Mouse (Mus musculus) spleen, adult 2 months (tissue): ENCODE measurements around the gene Traf4. TPM values are rescaled to one million over a fixed set of nuclear protein-coding genes. Genes with fewer than 3 reads are reported as not detected.
"Not testable (repeated sequence)": the region's sequence is repeated elsewhere in the genome, so short reads cannot be mapped to it uniquely, and the experiment has no call there.

Experiments used
- DNase-seq, 2 experiments: peaks; one replicate each; pipeline versions ENCODE4 v3.0.0 to v3.0.0-alpha.2; 2012 to 2021; ENCODE audit warnings: low spot score in 2 of 2, low read depth in 1 of 2
- H3K27ac ChIP-seq: fragments of 200-500 bp; 2 replicates; pipeline ENCODE4 v1.5.1; 2012; ENCODE audit warnings: low read length, inconsistent platforms; ENCODE audit not compliant: insufficient read depth
- H3K27me3 ChIP-seq: fragments of 200-500 bp; 2 replicates; pipeline ENCODE4 v1.6.1; 2012; ENCODE audit warnings: mild to moderate bottlenecking, moderate library complexity, low read length, inconsistent platforms; ENCODE audit not compliant: control insufficient read depth, insufficient read depth
- H3K36me3 ChIP-seq: fragments of 200-500 bp; 2 replicates; pipeline ENCODE4 v1.6.1; 2012; ENCODE audit warnings: mild to moderate bottlenecking, low read length, inconsistent platforms; ENCODE audit not compliant: control insufficient read depth, insufficient read depth
- H3K4me1 ChIP-seq: fragments of 200-500 bp; 2 replicates; pipeline ENCODE4 v1.6.1; 2011; ENCODE audit warnings: inconsistent platforms; ENCODE audit not compliant: control insufficient read depth, insufficient read depth, insufficient read length
- H3K4me3 ChIP-seq: fragments of 200-500 bp; 2 replicates; pipeline ENCODE4 v1.5.1; 2011; ENCODE audit warnings: mild to moderate bottlenecking, inconsistent platforms; ENCODE audit not compliant: insufficient read depth, insufficient read length; ENCODE audit errors: extremely low read depth
- CTCF ChIP-seq: fragments of 200-500 bp; IDR thresholded peaks from 2 replicates; pipeline ENCODE4 v1.5.1; 2011; ENCODE audit warnings: mild to moderate bottlenecking, inconsistent platforms; ENCODE audit not compliant: insufficient read depth, insufficient read length, insufficient replicate concordance; ENCODE audit errors: extremely low read depth
- POLR2A ChIP-seq: fragments of 200-500 bp; IDR thresholded peaks from 2 replicates; pipeline ENCODE4 v1.6.1; 2011; ENCODE audit warnings: low read depth, low read length, inconsistent platforms
- WGBS: fragments of 180-500 bp; shearing (Covaris S2); methylation state at CpG from one replicate; pipeline ENCODE4 v1.1.7; 2018; 5-methylcytosine and 5-hydroxymethylcytosine counted together
- polyA plus RNA-seq: library from polyadenylated mRNA; depleted of rRNA; stranded (reverse); fragments of >200 nt; gene quantifications from 2 replicates; pipeline ENCODE4 v1.2.3, GENCODE M21; 2012

The Traf4 gene
- polyA plus RNA-seq, 1 experiment, result 43.4 TPM

GRCm38 (mm10) chr11:78190041-78190440 is 24.7 kb upstream of the Traf4 start:
- Histone ChIP-seq H3K4me1 (peaks cover 12% of the 10 kb centered on the region), H3K27me3 (peaks cover 20% of the 10 kb centered on the region), H3K27ac (no peak overlapping the region), H3K36me3 (no peaks in the 10 kb centered on the region), H3K4me3 (no peak overlapping the region)
- DNase-seq, result no peak
- WGBS, result 79% methylated on average over 6 of the region's 6 CpGs
- TF ChIP-seq POLR2A, result no peak
- no peak for TF ChIP-seq CTCF

GRCm38 (mm10) chr11:78189234-78190040 is 24.0 kb upstream of the Traf4 start:
- peaks cover 20% of the 10 kb centered on the region for H3K27me3 ChIP-seq
- no peak for DNase-seq
- no peaks in the 10 kb centered on the region for H3K36me3 ChIP-seq
- peaks cover 10% of the 10 kb centered on the region for H3K4me1 ChIP-seq
- TF ChIP-seq POLR2A (no peak), CTCF (no peak)
- H3K4me3 ChIP-seq, result peak overlapping the region; percentile 48; the same call in 1 of the 2 replicates
- 5% methylated on average over 42 of the region's 42 CpGs for WGBS
- H3K27ac ChIP-seq, result no peak overlapping the region

- H3K27ac ChIP-seq, result peak within 1 kb of the TSS; percentile 9; the same call in 1 of the 2 replicates
- peaks cover 20% of the 10 kb centered on the region for H3K27me3 ChIP-seq
- DNase-seq, result no peak
- TF ChIP-seq POLR2A (no peak), CTCF (no peak)
- peak within 1 kb of the TSS; percentile 48 for H3K4me3 ChIP-seq
- peaks cover 10% of the 10 kb centered on the region for H3K4me1 ChIP-seq
- WGBS, result 1% methylated on average over 80 of the region's 80 CpGs
- no peaks in the 10 kb centered on the region for H3K36me3 ChIP-seq
Measured at GRCm38 (mm10) chr11:78188331-78189233, 23.2 kb upstream of the Traf4 start, which contains the start of gene Rab34. TSS of gene Rab34 (plus strand) at chr11:78188430.

DNA sequence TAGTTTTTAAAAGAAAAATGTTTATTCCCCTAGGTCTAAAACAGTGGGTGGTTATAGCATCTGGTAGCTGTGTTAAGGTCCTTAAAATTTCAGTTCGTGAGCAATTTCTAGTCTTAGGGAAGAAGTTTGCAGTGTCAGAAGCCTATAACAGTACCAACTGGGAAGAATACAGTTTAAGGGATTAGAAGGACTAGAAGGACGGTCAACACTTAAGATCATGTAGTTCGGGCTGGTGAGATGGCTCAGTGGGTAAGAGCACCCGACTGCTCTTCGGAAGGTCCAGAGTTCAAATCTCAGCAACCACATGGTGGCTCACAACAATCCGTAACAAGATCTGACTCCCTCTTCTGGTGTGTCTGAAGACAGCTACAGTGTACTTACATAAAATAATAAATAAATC is 19.3 kb upstream of the Traf4 start:
- not testable (repeated sequence) for H3K27ac ChIP-seq, DNase-seq, H3K4me1 ChIP-seq, H3K4me3 ChIP-seq
- 90% methylated on average over 6 of the region's 6 CpGs for WGBS
- Histone ChIP-seq H3K27me3 (peaks cover 18% of the 10 kb centered on the region), H3K36me3 (peaks cover 16% of the 10 kb centered on the region)

DNA sequence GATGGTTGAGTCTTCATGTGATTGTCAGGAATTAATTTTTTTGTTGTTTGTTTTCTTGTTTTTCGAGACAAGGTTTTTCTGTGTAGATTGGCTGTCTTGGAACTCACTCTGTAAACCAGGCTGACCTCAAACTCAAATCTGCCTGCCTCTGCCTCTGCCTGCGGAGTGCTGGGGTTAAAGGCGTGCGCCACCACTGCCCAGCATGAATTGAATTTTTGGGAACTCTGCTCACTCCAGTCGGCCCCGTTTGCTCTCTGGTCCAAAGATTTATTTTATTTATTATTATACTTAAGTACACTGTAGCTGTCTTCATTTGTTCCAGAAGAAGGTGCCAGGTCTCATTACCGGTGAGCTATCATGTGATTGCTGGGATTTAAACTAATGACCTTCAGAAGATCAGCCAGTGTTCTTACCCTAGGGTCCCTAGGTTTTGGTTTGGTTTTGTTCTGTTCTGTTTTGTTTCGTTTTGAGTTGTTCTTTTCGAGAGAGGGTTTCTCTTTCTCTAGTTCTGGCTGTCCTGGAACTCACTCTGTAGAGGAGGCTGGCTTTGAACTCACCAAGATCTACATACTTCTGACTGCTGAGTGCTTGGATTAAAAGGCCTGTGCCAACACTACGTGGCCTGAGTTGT is 18.6 kb upstream of the Traf4 start:
- Histone ChIP-seq H3K27me3 (peaks cover 12% of the 10 kb centered on the region), H3K4me1 (peaks cover 9% of the 10 kb centered on the region), H3K4me3 (no peak overlapping the region), H3K27ac (no peak overlapping the region), H3K36me3 (peaks cover 18% of the 10 kb centered on the region)
- DNase-seq, result no peak
- WGBS, result 58% methylated on average over 10 of the region's 10 CpGs
- no peak for TF ChIP-seq CTCF
- TF ChIP-seq POLR2A, result no peak

DNA sequence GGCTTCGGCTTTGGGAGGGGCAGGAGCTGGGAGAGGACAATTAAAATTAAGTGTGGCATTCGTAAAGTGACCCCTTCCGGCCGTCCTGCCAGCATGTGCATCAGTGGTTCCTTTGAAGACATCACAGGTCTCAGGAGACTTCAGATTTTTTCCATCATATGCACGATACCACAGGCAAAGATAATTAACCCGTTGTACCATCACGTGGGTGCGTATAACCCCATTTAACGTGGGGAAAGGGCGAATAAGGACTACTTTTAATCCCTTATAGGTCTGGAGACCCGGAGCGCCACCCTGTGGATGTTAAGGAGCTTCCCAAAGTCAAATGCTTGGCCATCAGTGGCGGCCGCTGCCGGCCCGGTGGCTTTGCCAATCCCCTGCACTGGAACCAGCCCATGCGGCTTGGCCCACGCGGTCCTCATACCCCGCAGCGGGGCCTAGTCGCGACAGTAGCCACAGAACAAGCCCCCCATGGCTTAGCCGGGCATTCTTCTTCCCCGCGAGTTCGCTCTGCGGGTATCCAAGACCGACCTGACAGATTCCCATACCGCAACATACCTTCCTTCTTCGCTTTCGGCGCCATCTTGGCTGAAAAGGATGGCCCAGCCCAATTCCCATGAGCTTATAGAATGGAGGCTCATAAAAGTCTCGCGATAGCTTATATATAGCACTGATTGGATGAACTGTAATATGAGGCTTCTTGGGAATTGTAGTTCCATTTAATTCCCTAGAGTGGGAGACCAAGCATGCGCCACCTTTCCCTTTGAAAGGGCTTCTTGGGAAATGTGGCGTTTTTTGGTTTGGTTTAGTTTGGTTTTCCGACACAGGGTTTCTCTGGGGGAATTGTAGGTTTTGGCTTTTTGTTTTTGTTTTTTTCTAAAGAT is 17.8 kb upstream of the Traf4 start, which contains the start of gene Rpl23a:
Gene Rpl23a, minus strand, starts transcription at position 624 of the 884 bp plus-strand sequence.
- Histone ChIP-seq H3K27ac (peak within 1 kb of the TSS; percentile 74), H3K4me3 (peak within 1 kb of the TSS; percentile 98), H3K36me3 (peaks cover 18% of the 10 kb centered on the region), H3K4me1 (peaks cover 7% of the 10 kb centered on the region), H3K27me3 (peaks cover 4% of the 10 kb centered on the region)
- TF ChIP-seq CTCF (no peak), POLR2A (peak; percentile 93)
- peak; percentile 63 to 85 for DNase-seq
- WGBS, result under 1% methylated on average over 38 of the region's 38 CpGs
